Mouse (Mus musculus): ENCODE results near the gene Golt1b.

DNA sequence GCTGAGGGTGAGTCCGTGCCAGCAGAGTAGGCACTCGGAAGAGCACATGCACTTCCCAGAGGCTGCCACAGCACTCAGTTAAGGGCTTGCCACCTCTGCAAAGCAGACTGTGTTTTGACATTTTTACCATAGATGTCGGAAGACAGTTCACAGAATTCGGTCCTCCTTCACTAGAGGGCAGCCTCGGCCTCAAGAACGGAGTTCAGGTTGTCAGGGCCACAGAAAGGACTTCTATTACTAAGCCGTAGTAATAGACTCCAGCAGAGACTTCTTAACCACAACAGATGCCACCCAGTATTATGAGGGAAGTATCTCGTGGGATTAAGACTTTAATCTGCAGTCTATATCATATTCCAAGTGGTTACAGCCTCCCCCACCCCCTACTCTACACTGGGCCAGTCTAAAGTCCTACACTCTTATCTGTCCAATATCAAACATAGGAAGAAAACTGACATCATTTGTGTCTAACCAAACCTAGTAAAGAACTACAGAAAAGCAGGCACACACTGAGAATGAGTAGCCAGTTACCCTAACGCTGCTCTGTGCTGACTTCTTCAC, 23.9 kb upstream of the Golt1b start:
- TF ChIP-seq POLR2A (IDR thresholded peaks at IDR 0.05; ENCODE audit: borderline replicate concordance, low read depth, low read length) (no peak), CTCF (IDR thresholded peaks at IDR 0.05; ENCODE audit: low read depth, low read length) (no peak)
